Mouse (Mus musculus) liver, embryonic 14.5 days (tissue): ENCODE results near the gene Mboat2.

ENCODE experiments used
- CTCF ChIP-seq: IDR thresholded peaks from 2 replicates; pipeline ENCODE4 v1.5.1; 2016; ENCODE audit warnings: antibody characterized with exemption, low read depth, control low read depth
- EP300 ChIP-seq: IDR thresholded peaks from 2 replicates; pipeline ENCODE4 v1.6.1; 2016; ENCODE audit warnings: antibody characterized with exemption, low read depth

GRCm38 (mm10) chr12:24879613-24880029 is 48.9 kb downstream of the Mboat2 start:
- TF ChIP-seq CTCF (no peak), EP300 (peak; percentile 84)
